Mouse (Mus musculus) myocyte (in vitro differentiated cells): Measurements from ENCODE around the gene Slc9a9. TPM values are rescaled to one million over a fixed set of nuclear protein-coding genes. Genes with fewer than 3 reads are reported as not detected.

Experiments
- H3K27me3 ChIP-seq: one replicate; pipeline ENCODE4 v1.6.1; 2011; ENCODE audit not compliant: control insufficient read depth, insufficient read depth, insufficient read length
- H3K36me3 ChIP-seq: one replicate; pipeline ENCODE4 v1.6.1; 2011; ENCODE audit not compliant: control insufficient read depth, insufficient read depth
- H3K4me2 ChIP-seq: one replicate; pipeline ENCODE4 v1.6.1; 2011; ENCODE audit warnings: low read depth, control low read depth
- H3K4me3 ChIP-seq: one replicate; pipeline ENCODE4 v1.5.1; 2011; ENCODE audit warnings: mild to moderate bottlenecking, control low read depth, moderate library complexity
- H3K79me2 ChIP-seq: one replicate; pipeline ENCODE4 v1.6.1; 2011; ENCODE audit not compliant: control insufficient read depth, insufficient read depth
- H3ac ChIP-seq: one replicate; pipeline ENCODE4 v1.6.1; 2011; ENCODE audit not compliant: control insufficient read depth, insufficient read length
- CEBPB ChIP-seq: IDR thresholded peaks from 2 replicates; pipeline ENCODE4 v1.6.1; 2011; ENCODE audit warnings: mild to moderate bottlenecking, moderate library complexity; ENCODE audit not compliant: poor library complexity, insufficient read depth, severe bottlenecking
- E2F4 ChIP-seq: IDR thresholded peaks from one replicate; pipeline ENCODE4 v1.6.1; 2011; ENCODE audit warnings: mild to moderate bottlenecking, control low read depth, moderate library complexity; ENCODE audit not compliant: insufficient read depth
- MAX ChIP-seq: IDR thresholded peaks from one replicate; pipeline ENCODE4 v1.6.1; 2011; ENCODE audit warnings: low read depth, mild to moderate bottlenecking, control low read depth
- MYOD1 ChIP-seq, 3 experiments: IDR thresholded peaks; one replicate each; pipeline ENCODE4 v1.6.1; 2011; ENCODE audit warnings: control low read depth in 2 of 3, low read depth in 2 of 3, mild to moderate bottlenecking in 2 of 3, moderate library complexity in 1 of 3; ENCODE audit not compliant: insufficient read length in 2 of 3, control insufficient read depth in 1 of 3
- MYOG ChIP-seq, 3 experiments: IDR thresholded peaks; one replicate each; pipeline ENCODE4 v1.6.1; 2011; ENCODE audit warnings: control low read depth in 2 of 3, low read depth in 2 of 3, mild to moderate bottlenecking in 2 of 3; ENCODE audit not compliant: insufficient read length in 2 of 3, control insufficient read depth in 1 of 3, insufficient read depth in 1 of 3
- POLR2A ChIP-seq: IDR thresholded peaks from one replicate; pipeline ENCODE4 v1.6.1; 2011; ENCODE audit warnings: low read depth, mild to moderate bottlenecking, control low read depth, moderate library complexity; ENCODE audit not compliant: insufficient read length
- POLR2AphosphoS2 ChIP-seq: IDR thresholded peaks from one replicate; pipeline ENCODE4 v1.6.1; 2011; ENCODE audit warnings: low read depth, control low read depth; ENCODE audit not compliant: insufficient read length
- REST ChIP-seq: IDR thresholded peaks from one replicate; pipeline ENCODE4 v1.6.1; 2011; ENCODE audit warnings: mild to moderate bottlenecking, control low read depth, moderate library complexity; ENCODE audit not compliant: insufficient read depth, insufficient read length
- SRF ChIP-seq: IDR thresholded peaks from one replicate; pipeline ENCODE4 v1.6.1; 2011; ENCODE audit warnings: low read depth; ENCODE audit not compliant: control insufficient read depth, insufficient read length
- TCF12 ChIP-seq: IDR thresholded peaks from one replicate; pipeline ENCODE4 v1.6.1; 2011; ENCODE audit warnings: mild to moderate bottlenecking, control low read depth; ENCODE audit not compliant: poor library complexity, insufficient read depth, severe bottlenecking
- TCF3 ChIP-seq: IDR thresholded peaks from one replicate; pipeline ENCODE4 v1.6.1; 2011; ENCODE audit warnings: low read depth, control low read depth; ENCODE audit not compliant: insufficient read length
- USF1 ChIP-seq: IDR thresholded peaks from one replicate; pipeline ENCODE4 v1.6.1; 2011; ENCODE audit warnings: low read depth, mild to moderate bottlenecking, control low read depth, moderate library complexity
- polyA plus RNA-seq: library from polyadenylated mRNA; unstranded; fragments of >200 nt; fragmentation: generic; extraction: Trizol; gene quantifications from one replicate; pipeline ENCODE4 v1.2.1, GENCODE M21; 2012; ENCODE audit warnings: missing spikeins

Gene Slc9a9
- polyA plus RNA-seq, 1 experiment, result 21.5 TPM

- Histone ChIP-seq H3K4me3 (no peak overlapping the region), H3ac (no peak overlapping the region), H3K27me3 (no peaks in the 10 kb centered on the region), H3K36me3 (no peaks in the 10 kb centered on the region), H3K4me2 (no peak overlapping the region), H3K79me2 (no peaks in the 10 kb centered on the region)
- TF ChIP-seq TCF12, result no peak
- no peak for TF ChIP-seq POLR2A
- no peak for TF ChIP-seq TCF3
- TF ChIP-seq MYOG (IDR thresholded peaks at IDR 0.05; ENCODE audit: control insufficient read depth in 1 of 3, insufficient read depth in 1 of 3, insufficient read length in 2 of 3, low read depth in 2 of 3), result no peak
- no peak for TF ChIP-seq MYOD1 (IDR thresholded peaks at IDR 0.05; ENCODE audit: control insufficient read depth in 1 of 3, insufficient read length in 2 of 3, low read depth in 2 of 3)
- no peak for TF ChIP-seq E2F4
- no peak for TF ChIP-seq POLR2AphosphoS2
- TF ChIP-seq MAX, result no peak
- TF ChIP-seq CEBPB, result no peak
- TF ChIP-seq SRF, result no peak
- no peak for TF ChIP-seq REST
- TF ChIP-seq USF1, result no peak
These were observed 596.5 kb downstream of the Slc9a9 start for GRCm38 (mm10) chr9:95266179-95266578.

GRCm38 (mm10) chr9:95266924-95267323 lies 597.2 kb downstream of the Slc9a9 start:
- no peaks in the 10 kb centered on the region for H3K36me3 ChIP-seq
- no peak overlapping the region for H3K4me2 ChIP-seq
- no peak overlapping the region for H3ac ChIP-seq
- H3K4me3 ChIP-seq, result no peak overlapping the region
- no peaks in the 10 kb centered on the region for H3K79me2 ChIP-seq
- TF ChIP-seq MYOG (IDR thresholded peaks at IDR 0.05; ENCODE audit: control insufficient read depth in 1 of 3, insufficient read depth in 1 of 3, insufficient read length in 2 of 3, low read depth in 2 of 3) (no peak), E2F4 (no peak), REST (no peak), TCF3 (no peak), TCF12 (no peak), MYOD1 (IDR thresholded peaks at IDR 0.05; ENCODE audit: control insufficient read depth in 1 of 3, insufficient read length in 2 of 3, low read depth in 2 of 3) (no peak), USF1 (no peak), MAX (no peak), POLR2AphosphoS2 (no peak), CEBPB (no peak), SRF (no peak), POLR2A (no peak)
- no peaks in the 10 kb centered on the region for H3K27me3 ChIP-seq

GRCm38 (mm10) chr9:95279590-95280344 lies 610.1 kb downstream of the Slc9a9 start:
- no peak overlapping the region for H3K4me3 ChIP-seq
- H3K36me3 ChIP-seq, result no peaks in the 10 kb centered on the region
- no peak for TF ChIP-seq CEBPB
- peak; percentile 1 for TF ChIP-seq USF1
- peak in 1 of 3 experiments; percentile 18 for TF ChIP-seq MYOG (IDR thresholded peaks at IDR 0.05; ENCODE audit: control insufficient read depth in 1 of 3, insufficient read depth in 1 of 3, insufficient read length in 2 of 3, low read depth in 2 of 3)
- TF ChIP-seq MYOD1 (IDR thresholded peaks at IDR 0.05; ENCODE audit: control insufficient read depth in 1 of 3, insufficient read length in 2 of 3, low read depth in 2 of 3), result peak in 1 of 3 experiments; percentile 28
- TF ChIP-seq POLR2A, result no peak
- no peak for TF ChIP-seq TCF12
- TF ChIP-seq TCF3, result no peak
- TF ChIP-seq REST, result no peak
- TF ChIP-seq POLR2AphosphoS2, result no peak
- TF ChIP-seq MAX, result no peak
- TF ChIP-seq SRF, result no peak
- TF ChIP-seq E2F4, result no peak
- H3ac ChIP-seq, result no peak overlapping the region
- H3K4me2 ChIP-seq, result peak overlapping the region; percentile 53
- no peaks in the 10 kb centered on the region for H3K79me2 ChIP-seq
- no peaks in the 10 kb centered on the region for H3K27me3 ChIP-seq

Other genes starting within 250 kb of the Slc9a9 start
- gene 1190002N15Rik, start 131.8 kb upstream of the Slc9a9 start, polyA plus RNA-seq, result 21.0 TPM